Mouse (Mus musculus): ENCODE measurements around the gene Msrb1. TPM values are rescaled to one million over a fixed set of nuclear protein-coding genes. Genes with fewer than 3 reads are reported as not detected.

Gene Msrb1
- polyA plus RNA-seq, 1 experiment from 2014 or later, result 36.7 TPM

- Histone ChIP-seq H3K27ac (no peak overlapping the region), H3K9ac (no peak overlapping the region)
These were observed 4.1 kb upstream of the Msrb1 start for GRCm38 (mm10) chr17:24732233-24732935.

GRCm38 (mm10) chr17:24733434-24734050, 2.9 kb upstream of the Msrb1 start:
- Histone ChIP-seq H3K27ac (no peak overlapping the region), H3K4me1 (peaks cover 19% of the 10 kb centered on the region), H3K4me3 (no peak overlapping the region), H3K27me3 (no peaks in the 10 kb centered on the region; the same call in 1 of the 2 replicates), H3K9me3 (no peaks in the 10 kb centered on the region), H3K36me3 (no peaks in the 10 kb centered on the region), H3K4me2 (no peak overlapping the region), H3K9ac (no peak overlapping the region)
- 87% methylated on average over 21 of the region's 21 CpGs for WGBS
- no peak for ATAC-seq (ENCODE audit: borderline replicate concordance, extremely low read depth, low FRiP score, low TSS enrichment)

More at GRCm38 (mm10) chr17:24732233-24732935, 4.1 kb upstream of the Msrb1 start:
- WGBS, result 73% methylated on average over 12 of the region's 12 CpGs
- Histone ChIP-seq H3K4me3 (no peak overlapping the region), H3K4me1 (peaks cover 11% of the 10 kb centered on the region), H3K27me3 (peaks cover 3% of the 10 kb centered on the region; the same call in 1 of the 2 replicates), H3K36me3 (no peaks in the 10 kb centered on the region), H3K4me2 (no peak overlapping the region), H3K9me3 (no peaks in the 10 kb centered on the region)
- ATAC-seq (ENCODE audit: borderline replicate concordance, extremely low read depth, low FRiP score, low TSS enrichment), result no peak

GRCm38 (mm10) chr17:24734513-24734912, 1.9 kb upstream of the Msrb1 start:
- Histone ChIP-seq H3K27ac (no peak overlapping the region), H3K4me2 (no peak overlapping the region), H3K36me3 (no peaks in the 10 kb centered on the region), H3K27me3 (no peaks in the 10 kb centered on the region; the same call in 1 of the 2 replicates), H3K4me1 (peaks cover 19% of the 10 kb centered on the region), H3K4me3 (no peak overlapping the region), H3K9ac (no peak overlapping the region), H3K9me3 (no peaks in the 10 kb centered on the region)
- no peak for ATAC-seq (ENCODE audit: borderline replicate concordance, extremely low read depth, low FRiP score, low TSS enrichment)
- WGBS, result 86% methylated on average over 1 of the region's 1 CpGs

- Histone ChIP-seq H3K27me3 (no peaks in the 10 kb centered on the region; the same call in 1 of the 2 replicates), H3K27ac (no peak overlapping the region), H3K4me2 (0 out of 2 replicates have a peak overlapping the region, but pooled peaks have one; percentile 90), H3K4me3 (no peak overlapping the region), H3K9me3 (no peaks in the 10 kb centered on the region), H3K9ac (no peak overlapping the region), H3K36me3 (peaks cover 2% of the 10 kb centered on the region), H3K4me1 (peaks cover 19% of the 10 kb centered on the region)
- 80% methylated on average over 7 of the region's 7 CpGs for WGBS
- no peak for ATAC-seq (ENCODE audit: borderline replicate concordance, extremely low read depth, low FRiP score, low TSS enrichment)
These were observed 996 bp upstream of the Msrb1 start for GRCm38 (mm10) chr17:24735446-24735845.

GRCm38 (mm10) chr17:24737135-24737810, 831 bp downstream of the Msrb1 start:
- 20% methylated on average over 8 of the region's 8 CpGs for WGBS
- Histone ChIP-seq H3K4me2 (peak overlapping the region; percentile 90), H3K36me3 (peaks cover 11% of the 10 kb centered on the region), H3K9ac (peak overlapping the region; percentile 67), H3K27me3 (no peaks in the 10 kb centered on the region), H3K9me3 (no peaks in the 10 kb centered on the region), H3K27ac (peak overlapping the region; percentile 66; the same call in 1 of the 2 replicates), H3K4me1 (peaks cover 19% of the 10 kb centered on the region), H3K4me3 (peak overlapping the region; percentile 66)
- ATAC-seq (ENCODE audit: borderline replicate concordance, extremely low read depth, low FRiP score, low TSS enrichment), result no peak

- no peak overlapping the region for H3K9ac ChIP-seq
- no peak for ATAC-seq (ENCODE audit: borderline replicate concordance, extremely low read depth, low FRiP score, low TSS enrichment)
- 71% methylated on average over 4 of the region's 4 CpGs for WGBS
- H3K36me3 ChIP-seq, result peaks cover 13% of the 10 kb centered on the region
- peaks cover 19% of the 10 kb centered on the region for H3K4me1 ChIP-seq
- H3K4me3 ChIP-seq, result no peak overlapping the region
- no peak overlapping the region for H3K27ac ChIP-seq
- no peak overlapping the region for H3K4me2 ChIP-seq
- no peaks in the 10 kb centered on the region for H3K9me3 ChIP-seq
- H3K27me3 ChIP-seq, result no peaks in the 10 kb centered on the region
These were observed 1.8 kb downstream of the Msrb1 start for GRCm38 (mm10) chr17:24738238-24738637.

- Histone ChIP-seq H3K4me3 (no peak overlapping the region), H3K9ac (no peak overlapping the region), H3K36me3 (peaks cover 13% of the 10 kb centered on the region), H3K4me1 (peaks cover 19% of the 10 kb centered on the region), H3K27me3 (no peaks in the 10 kb centered on the region), H3K9me3 (no peaks in the 10 kb centered on the region), H3K4me2 (no peak overlapping the region), H3K27ac (no peak overlapping the region)
- no peak for ATAC-seq (ENCODE audit: borderline replicate concordance, extremely low read depth, low FRiP score, low TSS enrichment)
- 70% methylated on average over 8 of the region's 8 CpGs for WGBS
These were observed 3.5 kb downstream of the Msrb1 start for GRCm38 (mm10) chr17:24739926-24740325.

- Histone ChIP-seq H3K9ac (no peak overlapping the region), H3K9me3 (no peaks in the 10 kb centered on the region), H3K4me3 (no peak overlapping the region), H3K4me2 (no peak overlapping the region), H3K36me3 (peaks cover 13% of the 10 kb centered on the region), H3K4me1 (peaks cover 8% of the 10 kb centered on the region), H3K27ac (no peak overlapping the region), H3K27me3 (no peaks in the 10 kb centered on the region)
- 68% methylated on average over 8 of the region's 8 CpGs for WGBS
- ATAC-seq (ENCODE audit: borderline replicate concordance, extremely low read depth, low FRiP score, low TSS enrichment), result no peak
These were observed 5.9 kb downstream of the Msrb1 start for GRCm38 (mm10) chr17:24742307-24742706.

- Histone ChIP-seq H3K27me3 (peaks cover 6% of the 10 kb centered on the region; the same call in 1 of the 2 replicates), H3K36me3 (peaks cover 13% of the 10 kb centered on the region), H3K27ac (no peak overlapping the region), H3K4me2 (no peak overlapping the region), H3K9ac (no peak overlapping the region), H3K9me3 (no peaks in the 10 kb centered on the region), H3K4me3 (no peak overlapping the region), H3K4me1 (no peaks in the 10 kb centered on the region)
- no peak for ATAC-seq (ENCODE audit: borderline replicate concordance, extremely low read depth, low FRiP score, low TSS enrichment)
- 71% methylated on average over 5 of the region's 5 CpGs for WGBS
These were observed 7.5 kb downstream of the Msrb1 start for GRCm38 (mm10) chr17:24743896-24744295.

GRCm38 (mm10) chr17:24744381-24744780, 7.9 kb downstream of the Msrb1 start:
- H3K36me3 ChIP-seq, result peaks cover 13% of the 10 kb centered on the region
- H3K4me3 ChIP-seq, result no peak overlapping the region
- ATAC-seq (ENCODE audit: borderline replicate concordance, extremely low read depth, low FRiP score, low TSS enrichment), result no peak
- peaks cover 11% of the 10 kb centered on the region; the same call in 1 of the 2 replicates for H3K27me3 ChIP-seq
- WGBS, result 69% methylated on average over 3 of the region's 3 CpGs
- no peak overlapping the region for H3K27ac ChIP-seq
- H3K4me1 ChIP-seq, result no peaks in the 10 kb centered on the region
- H3K4me2 ChIP-seq, result no peak overlapping the region
- no peaks in the 10 kb centered on the region for H3K9me3 ChIP-seq
- no peak overlapping the region for H3K9ac ChIP-seq

- peak; percentile 69; the same call in 1 of the 2 replicates for ATAC-seq (ENCODE audit: borderline replicate concordance, extremely low read depth, low FRiP score, low TSS enrichment)
- H3K9ac ChIP-seq, result no peak overlapping the region
- peaks cover 22% of the 10 kb centered on the region for H3K27me3 ChIP-seq
- H3K27ac ChIP-seq, result no peak overlapping the region
- H3K4me1 ChIP-seq, result no peaks in the 10 kb centered on the region
- WGBS, result 20% methylated on average over 7 of the region's 7 CpGs
- H3K36me3 ChIP-seq, result peaks cover 9% of the 10 kb centered on the region; the same call in 1 of the 2 replicates
- H3K4me2 ChIP-seq, result no peak overlapping the region
- no peak overlapping the region for H3K4me3 ChIP-seq
- H3K9me3 ChIP-seq, result no peaks in the 10 kb centered on the region
These were observed 9.4 kb downstream of the Msrb1 start for GRCm38 (mm10) chr17:24745526-24746497.
